Mouse (Mus musculus) spleen, postnatal 36 days (tissue): Measurements from ENCODE around the gene Lmnb2.

ENCODE experiments used
- DNase-seq, 2 experiments: peaks; one replicate each; pipeline ENCODE4 v3.0.0; 2022; ENCODE audit warnings: low spot score in 2 of 2, mixed read lengths in 1 of 2

Lmnb2 gene

DNA sequence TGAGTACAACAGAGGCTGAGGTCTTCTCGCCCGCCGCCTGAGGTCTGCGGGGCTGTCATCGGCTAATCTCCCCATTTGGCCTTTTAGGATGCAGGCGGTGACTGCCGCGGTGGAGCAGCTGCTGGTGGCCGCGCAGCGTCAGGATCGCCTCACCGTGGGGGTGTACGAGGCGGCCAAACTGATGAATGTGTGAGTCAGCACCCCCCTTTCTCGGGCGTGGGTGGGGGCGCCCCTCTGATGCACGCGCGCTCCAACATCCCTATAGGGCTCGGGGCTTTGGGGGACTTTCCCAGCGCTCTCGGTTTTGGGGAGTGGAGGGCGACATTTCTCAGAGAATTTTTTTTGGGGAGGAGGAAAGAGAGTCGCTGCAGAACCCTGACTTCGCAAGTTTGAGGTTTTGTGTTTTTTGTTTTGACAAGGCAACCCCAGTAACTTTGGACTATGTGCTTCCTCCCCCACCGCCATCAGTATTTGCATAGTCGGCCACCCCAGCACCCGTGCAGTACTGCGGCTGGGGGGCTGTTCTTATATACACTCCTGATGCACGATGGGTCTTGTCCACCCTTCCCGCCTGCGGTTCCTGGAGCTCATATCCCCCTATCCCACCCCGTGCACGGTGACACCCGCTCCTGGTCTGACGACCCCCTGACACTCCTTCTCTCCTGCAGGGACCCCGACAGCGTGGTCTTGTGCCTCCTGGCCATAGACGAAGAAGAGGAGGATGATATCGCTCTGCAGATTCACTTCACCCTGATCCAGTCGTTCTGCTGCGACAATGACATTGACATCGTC, 12.5 kb upstream of the Lmnb2 start:
- DNase-seq, result peak; percentile 70 to 74

DNA sequence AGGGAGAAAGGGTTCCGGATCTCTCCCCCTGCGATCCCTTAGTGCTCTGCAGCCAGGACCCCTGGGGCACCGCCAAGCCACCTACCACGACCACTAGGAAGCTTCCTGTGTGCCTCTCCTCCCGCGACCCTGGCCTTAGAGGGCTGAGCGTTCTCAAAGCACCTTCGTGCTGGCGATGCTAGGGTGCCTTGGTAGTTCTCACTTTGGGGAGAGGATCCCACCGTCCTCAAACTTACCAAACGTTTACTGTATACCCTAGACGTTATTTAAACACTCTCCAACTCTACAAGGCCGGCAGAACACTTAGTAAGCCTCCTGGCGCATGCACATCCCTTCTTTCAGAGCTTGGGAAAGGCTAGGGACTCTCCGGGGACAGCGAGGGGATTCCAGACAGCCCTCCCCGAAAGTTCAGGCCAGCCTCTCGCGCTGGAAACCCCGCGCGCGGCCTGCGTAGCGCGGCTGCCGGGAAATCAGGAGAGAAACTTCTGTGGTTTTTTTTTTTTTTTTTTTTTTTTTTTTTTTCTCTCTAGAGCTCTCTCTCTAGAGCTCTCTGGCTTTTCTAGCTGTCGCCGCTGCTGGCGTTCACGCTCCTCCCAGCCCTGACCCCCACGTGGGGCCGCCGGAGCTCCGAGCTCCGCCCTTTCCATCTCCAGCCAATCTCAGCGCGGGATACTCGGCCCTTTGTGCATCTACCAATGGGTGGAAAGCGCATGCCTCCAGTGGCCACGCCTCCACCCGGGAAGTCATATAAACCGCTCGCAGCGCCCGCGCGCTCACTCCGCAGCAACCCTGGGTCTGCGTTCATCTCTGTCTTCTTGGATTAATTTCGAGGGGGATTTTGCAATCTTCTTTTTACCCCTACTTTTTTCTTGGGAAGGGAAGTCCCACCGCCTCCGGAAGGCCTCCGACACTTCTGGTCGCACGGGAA, 11.5 kb upstream of the Lmnb2 start, which contains the start of gene Gadd45b:
Gene Gadd45b, plus strand, starts transcription at position 775 of the 928 bp plus-strand sequence.
- DNase-seq, result peak; percentile 99

DNA sequence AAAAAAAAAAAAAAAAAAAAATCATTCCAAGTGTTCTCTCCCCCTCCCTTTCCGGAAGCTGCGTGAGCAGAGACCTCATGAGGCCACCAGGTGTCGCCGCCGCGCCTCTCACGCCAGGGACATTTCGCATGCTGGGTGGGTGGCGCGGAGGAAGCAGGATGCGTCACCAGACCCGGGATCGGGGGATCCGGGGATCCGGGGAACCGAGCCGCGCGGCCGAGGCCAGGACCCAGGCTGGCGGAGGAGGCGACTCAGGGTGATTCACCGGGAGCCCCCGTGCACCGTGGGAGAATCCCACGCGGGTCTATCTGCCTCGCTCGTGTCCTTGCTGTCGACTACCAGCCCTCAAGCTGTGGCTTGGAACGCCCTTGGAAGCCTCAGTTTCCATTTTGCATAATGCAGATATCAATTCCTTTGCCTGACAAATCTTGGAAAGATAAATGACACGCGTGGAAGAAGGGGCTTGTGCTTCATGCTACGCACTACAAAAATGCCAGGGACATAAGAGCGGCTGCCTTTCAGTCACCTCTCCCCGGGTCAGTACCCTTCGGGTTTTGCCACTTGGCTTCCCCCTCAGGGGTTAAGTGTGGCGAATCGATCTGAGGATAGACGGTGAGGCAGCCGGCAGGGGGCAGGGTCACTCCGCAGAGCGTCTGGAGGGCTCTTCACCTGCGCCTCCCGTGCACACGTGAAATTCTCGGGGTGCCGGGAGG, 10.7 kb upstream of the Lmnb2 start:
- DNase-seq, result peak; percentile 79 to 86

DNA sequence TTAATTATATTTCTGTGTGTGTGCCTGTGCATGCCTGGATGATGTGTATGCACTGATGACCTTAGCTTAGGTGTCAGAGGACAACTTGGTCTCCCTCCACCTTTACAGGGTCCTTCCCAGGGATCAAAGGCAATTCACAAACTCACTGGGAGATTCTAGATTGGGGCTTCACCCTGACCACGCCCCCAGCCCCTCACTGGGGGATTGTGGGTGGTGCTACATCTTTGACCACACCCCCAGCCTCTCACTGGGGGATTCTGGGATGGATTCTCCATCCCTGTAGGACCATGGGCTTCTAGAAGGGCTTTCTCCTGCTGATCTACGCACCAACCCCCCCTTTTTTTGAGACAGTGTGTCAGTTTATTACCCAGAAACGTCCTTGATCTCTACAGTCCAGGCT, 7.4 kb upstream of the Lmnb2 start:
- DNase-seq, result no peak

DNA sequence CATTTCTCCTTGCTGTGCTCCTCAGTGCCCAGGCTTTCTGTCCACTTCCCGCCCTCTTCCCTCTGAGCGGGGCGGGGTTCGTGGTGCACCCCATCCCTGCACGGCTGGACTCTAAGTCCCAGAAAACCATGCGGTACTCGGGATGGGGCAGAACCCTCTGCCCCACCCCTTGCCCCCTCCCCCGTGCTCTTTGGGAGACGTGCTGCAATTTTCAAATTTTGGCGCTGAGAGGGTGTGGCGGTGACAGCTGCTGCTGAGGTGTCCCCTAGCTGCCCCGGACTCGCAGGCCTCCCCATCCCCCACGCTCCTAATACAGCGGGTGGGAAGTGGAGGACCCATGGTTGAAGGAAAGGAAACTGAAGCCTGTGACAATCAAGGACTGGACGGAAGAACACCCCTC, 3.9 kb upstream of the Lmnb2 start:
- DNase-seq, result no peak

DNA sequence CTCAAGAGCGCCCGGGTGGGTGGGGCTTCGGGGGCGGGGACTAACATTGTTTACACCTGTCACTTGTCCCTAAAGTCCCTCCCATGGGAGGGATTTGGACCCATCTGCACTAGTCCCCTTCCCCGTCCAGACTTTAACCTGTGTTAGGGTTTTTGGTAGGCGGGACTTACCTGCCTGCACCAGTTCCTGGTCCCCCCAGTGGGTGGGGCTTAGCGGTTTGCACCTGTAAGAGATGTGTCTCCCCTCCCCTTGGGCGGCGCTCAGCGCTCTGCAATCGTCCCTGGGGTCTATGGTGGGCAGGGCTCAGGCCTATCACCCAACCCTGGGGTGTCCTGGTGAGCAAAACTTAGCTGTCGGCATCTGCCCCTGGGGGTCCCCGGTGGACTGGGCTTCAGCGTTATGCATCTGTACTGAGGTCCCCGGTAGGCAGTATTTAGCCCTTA, 688 bp downstream of the Lmnb2 start:
- DNase-seq, result peak in 1 of 2 experiments; percentile 40

DNA sequence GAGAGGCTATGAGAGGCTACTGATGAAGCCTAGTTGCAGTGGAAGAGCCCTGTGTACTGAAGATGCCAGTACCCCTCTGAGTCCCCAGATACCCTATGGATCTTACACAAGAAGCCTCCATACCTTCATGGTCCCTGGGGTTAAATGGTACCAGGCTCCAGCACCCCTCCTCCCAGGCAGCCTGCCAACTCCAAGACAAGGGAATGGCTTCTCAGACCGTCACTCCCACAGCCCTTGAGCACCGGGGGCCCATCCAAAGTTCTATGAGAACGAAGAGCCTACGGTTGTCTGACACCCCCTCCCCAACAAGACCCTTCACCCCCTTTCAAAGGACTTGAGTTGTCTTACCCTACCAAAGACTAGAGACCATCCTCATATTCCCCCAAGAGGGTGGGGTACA, 2.3 kb downstream of the Lmnb2 start:
- DNase-seq, result no peak

DNA sequence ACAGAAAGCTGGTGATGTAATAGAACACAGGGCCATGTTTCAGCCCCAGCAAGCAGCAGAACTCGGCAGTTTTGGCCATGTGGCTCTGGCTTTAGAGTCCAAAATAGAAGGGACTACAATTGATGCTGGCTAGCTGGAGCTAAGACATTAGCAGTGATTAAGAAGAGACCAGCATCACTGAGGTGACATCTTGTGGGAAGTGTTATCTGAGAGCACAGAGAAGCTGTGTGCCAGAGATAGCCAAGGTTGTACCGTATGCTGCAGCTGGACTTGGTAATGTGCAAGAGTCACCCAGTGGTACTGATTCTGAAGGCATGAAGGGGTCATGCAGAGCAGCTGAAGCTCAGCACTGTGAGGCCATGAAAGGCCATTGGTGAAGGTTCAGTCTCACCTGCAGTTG, 2.8 kb downstream of the Lmnb2 start:
- DNase-seq, result no peak

DNA sequence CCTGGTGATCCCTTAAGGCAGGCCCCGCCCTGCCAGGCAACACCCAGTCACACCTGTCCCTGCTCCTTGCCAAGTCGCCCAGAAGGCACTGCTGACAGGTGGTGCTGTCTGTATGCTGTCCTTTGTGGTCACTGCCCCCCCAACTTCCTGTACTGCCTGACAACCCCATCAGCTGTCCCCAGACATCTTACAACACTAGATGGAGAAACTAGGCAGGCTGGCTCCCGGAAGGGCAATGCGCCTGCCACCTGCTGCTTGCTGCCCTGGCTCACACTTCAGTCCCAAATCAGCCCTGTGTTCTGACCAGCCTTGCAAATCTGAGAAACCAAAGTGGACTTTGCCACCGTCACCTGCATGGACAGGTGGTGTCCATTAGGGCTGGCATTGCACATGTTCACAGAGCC, 3.8 kb downstream of the Lmnb2 start:
- DNase-seq, result no peak

DNA sequence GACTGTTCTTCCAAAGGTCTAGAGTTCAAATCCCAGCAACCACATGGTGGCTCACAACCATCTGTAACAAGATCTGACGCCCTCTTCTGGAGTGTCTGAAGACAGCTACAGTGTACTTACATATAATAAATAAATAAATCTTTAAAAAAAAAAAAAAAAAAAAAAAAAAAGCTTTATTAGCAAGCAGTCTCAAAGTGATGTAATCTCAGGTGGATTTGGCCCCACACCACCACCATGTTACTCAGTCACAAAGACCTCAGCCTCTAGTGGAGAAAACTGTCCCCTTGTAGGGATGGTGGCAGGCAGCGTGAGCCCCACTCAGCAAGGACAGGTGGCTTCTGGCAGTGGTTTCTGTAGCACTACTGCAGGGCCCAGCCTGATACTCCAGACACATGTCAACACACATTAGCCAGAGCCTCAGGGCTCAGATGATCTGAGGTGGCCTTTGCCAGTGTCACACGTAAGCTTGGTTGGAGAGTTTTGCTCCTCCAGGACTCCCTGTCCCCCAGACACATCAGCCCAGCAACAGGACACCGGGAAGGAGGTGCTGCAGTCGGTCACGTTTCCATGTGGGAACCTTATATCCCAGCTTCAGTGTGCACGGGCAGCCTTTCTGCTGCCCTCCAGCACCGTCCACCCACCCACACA, 4.6 kb downstream of the Lmnb2 start:
- no peak for DNase-seq

DNA sequence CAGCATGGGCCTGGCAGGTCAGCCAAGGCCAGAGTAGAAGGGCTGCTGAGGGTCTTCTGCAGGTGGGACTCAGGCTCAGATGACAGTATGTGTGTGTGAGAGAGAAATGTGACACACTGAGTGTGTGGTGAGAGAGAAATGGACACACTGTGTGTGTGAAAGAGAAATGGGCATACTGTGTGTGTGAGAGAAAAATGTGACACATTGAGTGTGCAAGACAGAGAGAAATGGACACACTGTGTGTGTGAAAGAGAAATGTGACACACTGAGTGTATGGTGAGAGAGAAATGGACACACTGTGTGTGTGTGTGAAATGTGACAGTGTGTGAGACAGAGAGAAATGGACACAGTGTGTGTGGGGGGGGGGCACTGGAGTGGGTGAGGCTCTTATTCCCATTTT, 6.2 kb downstream of the Lmnb2 start:
- DNase-seq, result no peak

DNA sequence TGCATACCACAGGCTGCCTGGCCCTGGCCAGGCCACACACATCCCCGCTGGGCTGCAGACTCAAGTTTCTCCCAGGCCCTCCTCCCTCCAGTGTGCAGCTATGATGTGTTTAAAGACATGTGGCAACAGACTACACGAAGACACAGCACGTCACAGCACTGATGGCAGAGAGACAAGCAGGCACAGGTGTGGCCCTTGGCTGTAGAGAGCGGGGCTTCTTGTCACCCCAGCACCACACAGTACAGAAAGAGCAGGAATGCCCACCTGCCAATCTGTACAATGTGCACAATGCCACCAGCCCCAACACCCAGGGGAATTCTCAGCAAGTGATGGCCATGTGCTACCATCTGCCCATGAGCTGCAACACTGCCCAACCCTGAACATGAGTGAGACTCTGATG, 6.7 kb downstream of the Lmnb2 start:
- DNase-seq, result no peak

DNA sequence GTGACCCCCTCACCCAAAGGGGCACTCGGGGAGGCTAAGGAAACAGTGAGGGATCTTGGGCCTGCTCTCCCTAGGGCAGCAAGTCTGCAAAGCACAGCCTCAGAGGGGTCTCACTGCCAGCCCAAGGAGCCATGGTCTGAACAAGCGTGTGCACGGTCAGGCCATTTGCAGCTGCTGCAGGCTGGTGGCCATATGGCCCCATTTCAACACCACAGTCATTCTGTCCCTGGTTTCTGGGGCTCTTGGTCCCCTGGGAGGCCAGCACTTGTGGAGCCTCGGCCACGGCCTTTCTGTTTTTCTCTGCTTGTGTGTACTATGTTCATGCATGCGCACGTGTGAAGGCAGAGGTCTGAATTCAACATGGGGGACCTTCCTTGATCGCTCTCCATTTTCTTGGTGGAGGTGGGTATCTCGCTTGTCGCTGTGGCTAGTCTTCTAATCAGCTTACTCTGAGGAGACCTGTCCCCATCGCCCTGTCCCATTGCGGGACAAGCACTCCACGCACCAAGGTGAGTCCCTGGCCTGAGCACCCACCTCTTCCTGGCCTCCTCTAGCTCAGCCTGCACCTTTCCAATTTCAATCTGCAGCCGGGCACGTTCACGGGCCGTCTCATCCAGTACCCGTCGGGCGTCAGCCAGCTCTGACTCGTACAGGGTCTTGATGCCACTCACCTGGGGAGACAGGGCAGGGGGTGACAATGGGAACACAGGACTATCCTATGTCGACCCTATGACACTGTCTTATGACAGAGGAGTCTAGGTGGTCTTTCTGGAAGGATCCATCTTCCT, 8.5 kb downstream of the Lmnb2 start:
- no peak for DNase-seq

DNA sequence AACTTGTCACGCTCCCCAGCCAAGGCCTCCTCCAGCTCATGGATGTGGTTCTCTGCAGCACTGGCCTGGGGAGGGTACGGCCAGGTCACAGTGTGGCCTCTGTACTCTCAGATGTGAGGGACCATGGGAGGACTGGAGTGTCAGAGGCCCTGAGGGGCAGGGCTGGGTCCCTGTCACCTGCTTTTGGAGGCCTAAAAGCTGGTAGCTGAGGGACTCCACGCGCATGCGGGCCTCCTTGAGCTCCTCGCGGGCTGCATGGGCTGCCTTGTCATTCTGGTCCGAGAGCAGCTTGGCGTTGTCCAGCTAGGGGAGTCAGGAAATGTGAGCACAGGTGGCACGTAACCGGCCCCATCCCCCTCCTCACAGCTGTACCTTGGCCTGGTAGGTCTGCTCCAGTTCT, 13.3 kb downstream of the Lmnb2 start:
- no peak for DNase-seq

DNA sequence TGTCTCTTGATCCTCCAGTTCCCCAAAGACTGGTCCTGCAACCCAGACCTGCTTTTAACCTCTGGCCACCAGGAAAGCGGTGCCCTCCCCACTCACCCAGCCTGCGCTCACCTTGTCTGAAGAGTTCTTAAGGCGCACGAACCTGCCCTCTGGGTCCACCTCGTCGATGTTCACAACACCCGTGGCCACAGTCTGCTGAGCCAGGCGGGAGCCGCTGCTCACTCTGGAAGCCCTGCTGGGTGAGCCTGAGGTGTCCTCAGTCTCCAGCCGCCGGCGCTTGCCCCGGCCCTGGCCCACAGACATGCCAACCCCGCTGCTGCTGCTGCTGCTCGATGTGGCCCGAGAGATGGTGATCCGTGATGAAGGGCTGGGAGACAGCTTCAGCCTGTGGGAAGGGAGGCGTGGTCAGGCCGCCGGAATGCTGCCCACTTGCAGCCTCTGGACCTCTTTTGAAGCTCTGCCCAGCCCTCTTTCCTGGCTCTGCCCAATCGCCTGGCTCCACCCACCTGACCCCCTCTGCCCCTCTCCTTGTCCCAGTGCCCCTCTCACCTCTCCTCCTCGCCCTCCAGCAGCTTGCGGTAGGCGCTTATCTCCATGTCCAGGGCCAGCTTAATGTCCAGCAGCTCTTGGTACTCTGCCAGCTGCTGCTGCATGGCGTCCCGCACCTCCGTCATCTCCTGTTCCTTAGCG, 13.9 kb downstream of the Lmnb2 start:
- no peak for DNase-seq

DNA sequence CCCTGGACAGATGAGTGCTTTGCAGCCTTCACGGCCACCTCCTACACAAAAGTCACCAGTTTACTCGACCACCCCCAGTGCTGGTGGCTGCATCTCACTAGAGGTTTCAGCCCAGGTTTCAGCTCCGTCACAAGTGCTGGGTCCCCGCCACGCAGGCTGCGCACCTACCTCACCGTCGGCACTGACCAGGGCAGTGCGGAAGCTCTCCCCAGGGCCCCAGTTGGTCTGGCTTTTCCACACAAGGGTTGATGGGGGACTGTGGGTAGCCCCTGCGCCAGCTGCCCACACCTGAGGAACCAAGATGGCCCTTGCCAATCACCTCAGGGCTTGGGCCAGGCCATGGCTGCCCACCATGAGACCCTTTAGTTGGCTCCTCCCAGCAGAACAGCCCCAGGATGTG, 14.8 kb downstream of the Lmnb2 start:
- no peak for DNase-seq

DNA sequence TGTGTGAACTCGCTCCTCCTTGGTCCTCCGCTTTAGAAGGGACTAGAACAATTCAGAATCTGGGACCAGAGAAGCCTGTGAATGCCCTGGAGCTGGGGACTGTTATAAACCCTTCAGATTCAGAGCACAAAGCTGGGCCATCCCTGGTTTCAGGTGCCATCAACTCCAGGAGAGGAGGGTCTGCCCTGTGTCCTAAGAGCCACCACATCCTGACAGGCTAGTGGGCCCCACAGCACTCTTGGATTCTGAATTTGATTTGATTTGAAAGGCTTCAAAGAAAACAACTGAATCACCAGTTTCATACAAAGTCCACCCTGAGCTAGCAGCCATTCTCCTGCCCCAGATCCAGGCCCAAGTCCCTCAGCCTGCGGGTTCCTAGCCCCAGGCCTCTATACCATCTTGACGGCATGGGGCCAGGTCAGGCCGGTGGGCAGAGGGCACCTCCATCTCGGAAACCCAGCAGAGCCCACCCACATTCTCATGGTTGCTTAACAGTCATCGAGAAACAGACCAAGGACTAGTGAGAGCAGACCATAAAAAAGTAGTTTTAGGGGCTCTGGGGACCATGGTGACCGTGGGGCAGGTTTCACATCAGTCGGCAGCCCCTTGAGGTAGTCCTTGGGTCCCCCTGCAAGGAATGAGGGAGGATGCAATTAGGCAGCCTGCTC, 15.6 kb downstream of the Lmnb2 start:
- DNase-seq, result no peak

DNA sequence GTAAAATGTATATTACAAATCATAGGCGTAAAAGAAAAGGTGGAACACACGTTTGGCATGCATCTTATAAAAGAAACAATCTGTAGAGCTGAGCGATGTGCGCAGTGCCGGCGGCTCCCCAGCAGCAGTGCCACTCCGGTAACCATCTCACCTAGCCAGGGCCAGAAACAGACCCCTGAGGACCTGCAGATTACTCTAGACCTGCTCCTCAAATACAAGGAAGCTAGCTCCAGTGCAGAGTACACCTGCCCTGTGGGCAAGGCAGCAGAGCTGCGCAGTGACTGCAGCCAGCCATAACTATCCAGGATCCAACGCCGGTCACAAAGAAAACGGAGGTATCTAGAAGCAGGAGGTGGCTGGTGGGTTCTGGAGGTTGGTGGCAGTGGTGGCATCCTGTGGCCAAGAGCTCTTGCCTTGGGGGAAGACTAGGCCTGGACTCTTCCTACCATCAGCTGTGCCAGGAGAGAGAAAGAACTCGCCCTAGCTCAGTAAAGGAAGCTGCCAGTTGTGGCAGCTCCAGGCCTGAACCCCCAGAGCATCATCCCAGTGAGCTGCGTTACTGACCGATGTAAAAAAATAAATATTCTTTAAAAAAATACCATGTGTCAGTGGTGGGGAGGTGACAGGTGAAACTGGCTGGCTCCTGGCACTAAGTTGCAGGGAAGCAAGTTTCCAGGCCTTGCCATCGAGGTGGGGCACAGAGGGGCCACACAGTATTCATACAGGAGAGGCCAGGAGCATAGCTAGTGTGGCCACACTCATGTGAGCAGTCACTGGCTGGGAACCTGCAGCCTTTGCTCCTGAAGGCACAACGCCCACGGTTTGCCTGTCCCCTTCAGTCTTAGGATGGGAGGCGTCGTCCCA, 16.4 kb downstream of the Lmnb2 start:
- no peak for DNase-seq
